Mouse (Mus musculus): ENCODE measurements around the gene Cox6b2. TPM values are rescaled to one million over a fixed set of nuclear protein-coding genes. Genes with fewer than 3 reads are reported as not detected.

Cox6b2 gene
- polyA plus RNA-seq, 1 experiment from 2014 or later, result 51.5 TPM

DNA sequence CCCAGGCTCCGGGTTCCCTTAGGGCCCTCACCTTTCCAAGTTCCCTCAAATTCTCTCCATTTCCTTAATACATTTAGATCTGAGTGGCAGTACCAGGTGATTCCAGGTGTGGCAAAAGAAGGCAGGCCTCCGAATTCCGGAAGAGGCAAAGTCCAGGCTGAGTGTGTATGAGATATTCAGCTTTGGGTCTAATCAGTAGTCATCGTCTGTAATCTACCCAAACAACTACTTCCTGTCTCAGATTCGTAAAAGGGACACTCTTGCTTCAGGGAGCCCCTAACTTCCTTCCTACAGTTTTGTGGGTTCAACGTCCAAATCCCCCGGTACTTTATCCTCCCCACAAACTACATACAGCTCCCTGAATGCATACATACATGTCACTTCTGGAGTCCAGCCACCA is 27.7 kb downstream of the Cox6b2 start, which contains the start of gene Tmem150b:
TSS of gene Tmem150b (minus strand) at position 81 of the 400 bp plus-strand sequence.
- DNase-seq (ENCODE audit: low spot score), result no peak
- Histone ChIP-seq H3K36me3 (no peaks in the 10 kb centered on the region), H3K27ac (no peak within 1 kb of the TSS), H3K4me1 (no peaks in the 10 kb centered on the region), H3K27me3 (ENCODE audit: low read depth, poor library complexity, severe bottlenecking) (no peaks in the 10 kb centered on the region), H3K9me3 (replicated peaks) (no peaks in the 10 kb centered on the region), H3K4me3 (0 out of 2 replicates have a peak within 1 kb of the TSS, but pooled peaks have one; percentile 38)
- WGBS, result 81% methylated on average over 7 of the region's 7 CpGs

DNA sequence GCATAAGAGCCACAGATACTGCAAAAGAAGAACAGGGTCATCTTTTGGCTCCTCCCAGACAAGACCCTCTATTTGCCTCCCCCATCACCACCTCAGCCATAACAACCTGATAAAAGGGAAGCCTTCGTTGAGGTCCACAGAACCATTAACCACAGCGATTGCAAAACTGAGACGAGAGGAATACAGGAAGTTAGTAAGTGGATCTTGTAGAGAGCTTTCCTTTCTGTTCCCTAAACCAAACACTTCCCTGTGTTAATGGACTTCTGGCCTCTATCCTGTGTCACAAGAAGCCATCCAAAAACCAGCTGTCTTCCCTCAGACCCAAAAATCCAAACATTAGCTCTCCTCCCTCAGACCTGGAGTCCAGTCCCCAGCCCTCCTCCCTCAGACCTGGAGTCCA is 28.5 kb downstream of the Cox6b2 start:
- Histone ChIP-seq H3K36me3 (no peaks in the 10 kb centered on the region), H3K9me3 (replicated peaks) (no peaks in the 10 kb centered on the region), H3K27me3 (ENCODE audit: low read depth, poor library complexity, severe bottlenecking) (no peaks in the 10 kb centered on the region), H3K4me3 (no peak overlapping the region), H3K4me1 (no peaks in the 10 kb centered on the region), H3K27ac (no peak overlapping the region)
- DNase-seq (ENCODE audit: low spot score), result no peak
- 73% methylated on average over 3 of the region's 3 CpGs for WGBS

DNA sequence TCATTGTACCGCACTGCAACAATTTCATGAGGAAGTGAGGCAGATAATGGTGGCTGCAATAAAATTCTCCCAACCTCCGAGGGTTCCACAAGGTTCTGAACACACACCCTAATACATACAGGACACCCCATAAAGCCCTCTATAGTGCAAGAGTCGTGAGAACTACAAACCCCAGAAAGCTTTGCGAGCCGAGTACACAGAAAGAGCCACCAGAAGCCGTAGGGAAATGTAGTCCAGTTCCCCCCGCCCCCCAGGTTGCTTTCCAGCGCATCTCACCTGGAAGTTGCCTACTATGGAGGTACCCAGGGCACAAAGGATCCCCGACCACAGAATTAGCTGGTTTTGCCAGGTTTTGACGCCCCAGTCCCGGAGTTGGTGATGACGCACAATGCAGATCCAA is 29.4 kb downstream of the Cox6b2 start:
- no peaks in the 10 kb centered on the region for H3K9me3 ChIP-seq (replicated peaks)
- H3K4me3 ChIP-seq, result peak overlapping the region; percentile 38
- H3K4me1 ChIP-seq, result no peaks in the 10 kb centered on the region
- no peaks in the 10 kb centered on the region for H3K27me3 ChIP-seq (ENCODE audit: low read depth, poor library complexity, severe bottlenecking)
- 40% methylated on average over 12 of the region's 12 CpGs for WGBS
- H3K36me3 ChIP-seq, result no peaks in the 10 kb centered on the region
- peak overlapping the region; percentile 8; the same call in 1 of the 2 replicates for H3K27ac ChIP-seq
- no peak for DNase-seq (ENCODE audit: low spot score)

DNA sequence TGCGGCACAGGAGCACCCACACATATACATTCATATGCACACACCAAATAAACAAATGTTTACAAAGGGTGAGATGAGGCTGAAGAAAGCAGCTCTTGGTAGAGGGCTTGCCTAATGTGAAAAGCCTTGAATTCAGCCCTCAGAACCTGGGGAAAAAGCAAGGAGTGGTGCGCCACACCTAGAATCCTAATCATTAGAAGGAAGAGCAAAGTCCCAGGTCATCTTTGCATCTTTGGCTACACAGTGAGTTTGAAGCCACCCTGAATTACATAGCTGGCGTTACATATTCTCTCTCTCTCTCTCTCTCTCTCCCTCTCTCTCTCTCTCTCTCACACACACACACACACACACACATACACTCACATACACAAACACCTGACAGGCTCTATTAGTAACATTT is 33.6 kb downstream of the Cox6b2 start:
- WGBS, result 96% methylated on average over 3 of the region's 3 CpGs

DNA sequence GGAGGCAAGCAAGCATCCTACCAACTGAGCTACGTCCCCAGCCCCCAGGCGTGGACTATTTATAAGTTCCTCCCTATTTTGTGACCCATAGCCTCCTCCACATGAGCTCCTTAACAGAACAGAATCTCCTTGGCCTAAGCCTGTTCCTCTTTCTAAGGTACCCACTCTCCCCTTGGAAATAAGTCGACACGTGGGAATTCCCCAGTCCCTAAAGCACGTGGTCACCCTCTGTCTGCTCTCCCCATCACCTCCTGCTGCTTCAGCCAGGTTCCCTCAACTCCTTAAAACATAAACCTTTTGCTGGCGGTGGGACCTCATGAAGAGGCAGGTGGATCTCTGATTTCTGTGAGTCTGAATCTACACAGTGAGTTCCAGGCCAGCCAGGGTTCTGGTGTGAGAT is 35.9 kb downstream of the Cox6b2 start:
- Histone ChIP-seq H3K9me3 (replicated peaks) (no peaks in the 10 kb centered on the region), H3K27me3 (ENCODE audit: low read depth, poor library complexity, severe bottlenecking) (no peaks in the 10 kb centered on the region), H3K36me3 (peaks cover 60% of the 10 kb centered on the region), H3K4me3 (no peak overlapping the region), H3K4me1 (no peaks in the 10 kb centered on the region), H3K27ac (no peak overlapping the region)
- no peak for DNase-seq (ENCODE audit: low spot score)
- WGBS, result 76% methylated on average over 6 of the region's 6 CpGs

More for the DNA sequence above, 33.6 kb downstream of the Cox6b2 start:
- Histone ChIP-seq H3K36me3 (peaks cover 37% of the 10 kb centered on the region), H3K27me3 (ENCODE audit: low read depth, poor library complexity, severe bottlenecking) (no peaks in the 10 kb centered on the region), H3K27ac (no peak overlapping the region), H3K4me1 (no peaks in the 10 kb centered on the region), H3K4me3 (no peak overlapping the region), H3K9me3 (replicated peaks) (no peaks in the 10 kb centered on the region)
- DNase-seq (ENCODE audit: low spot score), result no peak

DNA sequence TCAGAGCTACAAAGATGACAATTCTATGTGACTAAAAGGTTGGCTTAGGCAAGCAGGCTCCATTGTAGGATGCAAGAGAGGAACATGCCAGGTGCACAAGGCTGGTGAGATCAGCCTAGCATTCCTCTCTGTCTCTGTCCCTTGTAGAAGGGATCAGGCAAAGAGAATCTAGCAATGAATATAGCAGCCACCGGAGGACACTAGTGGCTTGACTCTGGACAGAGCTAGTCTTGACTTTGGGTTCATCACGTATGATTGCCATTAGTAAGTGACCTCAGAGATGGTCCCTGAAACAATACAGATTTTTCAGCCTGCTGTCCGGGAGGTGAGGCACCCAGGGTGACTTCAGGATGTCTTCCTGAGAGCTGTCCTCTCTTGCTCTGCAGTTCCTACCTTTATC is 40.3 kb downstream of the Cox6b2 start:
- no peaks in the 10 kb centered on the region for H3K27me3 ChIP-seq (ENCODE audit: low read depth, poor library complexity, severe bottlenecking)
- peaks cover 98% of the 10 kb centered on the region for H3K36me3 ChIP-seq
- H3K4me1 ChIP-seq, result no peaks in the 10 kb centered on the region
- 85% methylated on average over 3 of the region's 3 CpGs for WGBS
- no peak overlapping the region for H3K4me3 ChIP-seq
- DNase-seq (ENCODE audit: low spot score), result no peak
- H3K27ac ChIP-seq, result no peak overlapping the region
- H3K9me3 ChIP-seq (replicated peaks), result no peaks in the 10 kb centered on the region

DNA sequence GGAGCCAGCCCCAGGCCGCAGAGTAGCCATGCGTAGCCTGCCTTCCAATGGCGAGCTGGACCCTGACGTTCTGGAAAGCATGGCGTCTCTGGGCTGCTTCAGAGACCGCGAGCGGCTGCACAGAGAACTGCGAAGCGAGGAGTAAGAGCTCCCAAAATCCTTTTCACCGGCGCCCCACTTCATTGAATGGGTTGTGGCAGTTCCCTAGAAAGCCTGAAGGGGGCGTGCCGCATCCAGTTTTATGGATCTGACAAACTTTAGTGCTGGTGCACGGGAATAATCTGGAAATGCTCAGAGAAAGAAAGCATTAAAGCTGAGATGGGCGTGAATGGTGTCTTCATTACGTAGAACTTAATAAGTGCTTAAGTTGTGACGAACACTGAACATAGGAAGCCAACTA is 47.8 kb downstream of the Cox6b2 start:
- Histone ChIP-seq H3K27me3 (ENCODE audit: low read depth, poor library complexity, severe bottlenecking) (no peaks in the 10 kb centered on the region), H3K27ac (no peak overlapping the region), H3K4me3 (no peak overlapping the region), H3K4me1 (no peaks in the 10 kb centered on the region), H3K36me3 (peaks cover 97% of the 10 kb centered on the region), H3K9me3 (replicated peaks) (no peaks in the 10 kb centered on the region)
- peak; percentile 45 for DNase-seq (ENCODE audit: low spot score)
- WGBS, result 44% methylated on average over 18 of the region's 18 CpGs

DNA sequence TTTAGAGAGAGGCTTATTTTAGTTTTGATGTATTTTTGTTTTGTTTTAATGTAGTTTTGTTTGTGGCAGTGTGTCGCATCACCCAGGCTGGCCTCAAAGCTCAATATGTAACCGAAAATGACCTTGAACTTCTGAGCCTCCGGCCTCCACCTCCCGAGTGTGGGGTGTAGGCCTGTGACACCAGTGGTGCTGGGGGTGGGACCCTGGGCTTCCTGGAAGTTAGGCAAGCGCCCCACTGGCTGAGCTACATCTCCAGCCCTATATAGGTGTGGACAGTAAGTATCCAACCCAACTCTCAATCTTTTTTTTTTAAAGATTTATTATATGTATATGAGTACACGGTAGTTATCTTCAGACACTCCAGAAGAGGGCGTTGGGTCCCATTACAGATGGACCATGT is 49.7 kb downstream of the Cox6b2 start:
- H3K27me3 ChIP-seq (ENCODE audit: low read depth, poor library complexity, severe bottlenecking), result no peaks in the 10 kb centered on the region
- H3K27ac ChIP-seq, result no peak overlapping the region
- DNase-seq (ENCODE audit: low spot score), result no peak
- no peaks in the 10 kb centered on the region for H3K4me1 ChIP-seq
- H3K9me3 ChIP-seq (replicated peaks), result no peaks in the 10 kb centered on the region
- no peak overlapping the region for H3K4me3 ChIP-seq
- H3K36me3 ChIP-seq, result peaks cover 97% of the 10 kb centered on the region
- 94% methylated on average over 7 of the region's 7 CpGs for WGBS

DNA sequence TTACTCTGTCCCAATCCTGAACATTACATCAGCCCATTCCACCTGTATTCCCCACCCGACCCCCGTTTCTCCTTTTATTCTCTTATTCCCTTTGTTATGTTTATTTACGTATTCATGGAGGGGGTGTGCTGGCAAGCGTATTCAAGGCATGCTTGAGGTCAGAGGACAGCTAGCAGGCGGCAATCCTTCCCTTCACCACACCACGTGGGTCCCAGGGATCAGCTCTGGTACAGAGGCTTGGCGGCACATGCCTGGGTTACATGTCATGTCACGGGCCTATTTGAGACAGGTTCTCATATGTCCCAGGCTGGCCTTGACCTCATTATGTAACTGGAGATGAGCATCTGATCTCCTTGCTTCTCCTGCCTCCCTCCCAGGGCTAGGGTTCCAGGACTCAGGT is 50.6 kb downstream of the Cox6b2 start:
- 70% methylated on average over 8 of the region's 8 CpGs for WGBS

More for the DNA sequence above, 50.6 kb downstream of the Cox6b2 start:
- Histone ChIP-seq H3K9me3 (replicated peaks) (no peaks in the 10 kb centered on the region), H3K27me3 (ENCODE audit: low read depth, poor library complexity, severe bottlenecking) (no peaks in the 10 kb centered on the region), H3K4me3 (no peak overlapping the region), H3K27ac (no peak overlapping the region), H3K36me3 (peaks cover 96% of the 10 kb centered on the region), H3K4me1 (no peaks in the 10 kb centered on the region)
- DNase-seq (ENCODE audit: low spot score), result no peak

Other genes starting within 250 kb of the Cox6b2 start
- 4.1 and 15.3 TPM in 2 replicates for gene Tnnt1, start 236.7 kb downstream of the Cox6b2 start, polyA plus RNA-seq (2016; fragmentation: Nextera tagmentation; extraction: Ambion mirVana)
- 2.6 and 3.1 TPM in 2 replicates for gene Tnni3, start 228.9 kb downstream of the Cox6b2 start, polyA plus RNA-seq (2016; fragmentation: Nextera tagmentation; extraction: Ambion mirVana)
- 2.1 and 4.2 TPM in 2 replicates for gene Dnaaf3, start 220.6 kb downstream of the Cox6b2 start, polyA plus RNA-seq (2016; fragmentation: Nextera tagmentation; extraction: Ambion mirVana)
- gene Syt5, start 205.6 kb downstream of the Cox6b2 start, polyA plus RNA-seq (2016; fragmentation: Nextera tagmentation; extraction: Ambion mirVana), result 1.1 and 2.8 TPM in 2 replicates
- gene Ptprh, start 149.1 kb downstream of the Cox6b2 start, polyA plus RNA-seq (2016; fragmentation: Nextera tagmentation; extraction: Ambion mirVana), result not detected in 2 replicates
- 1.7 and 2.1 TPM in 2 replicates for gene Tmem86b, start 121.7 kb downstream of the Cox6b2 start, polyA plus RNA-seq (2016; fragmentation: Nextera tagmentation; extraction: Ambion mirVana)
- gene Ppp6r1, start 94.1 kb downstream of the Cox6b2 start, polyA plus RNA-seq (2016; fragmentation: Nextera tagmentation; extraction: Ambion mirVana), result 10.6 and 11.4 TPM in 2 replicates
- 123 and 130 TPM in 2 replicates for gene Hspbp1, start 68.0 kb downstream of the Cox6b2 start, polyA plus RNA-seq (2016; fragmentation: Nextera tagmentation; extraction: Ambion mirVana)
- gene Brsk1, start 62.5 kb downstream of the Cox6b2 start, polyA plus RNA-seq (2016; fragmentation: Nextera tagmentation; extraction: Ambion mirVana), result 1.3 TPM in 2 replicates
- 0.13 TPM in 1 of 2 replicates, not detected in the other for gene Tmem150b, start 27.8 kb downstream of the Cox6b2 start, polyA plus RNA-seq (2016; fragmentation: Nextera tagmentation; extraction: Ambion mirVana)
- 88.9 and 100 TPM in 2 replicates for gene Kmt5c, start 13.0 kb downstream of the Cox6b2 start, polyA plus RNA-seq (2016; fragmentation: Nextera tagmentation; extraction: Ambion mirVana)
- not detected in 2 replicates for gene Fam71e2, start 18.2 kb upstream of the Cox6b2 start, polyA plus RNA-seq (2016; fragmentation: Nextera tagmentation; extraction: Ambion mirVana)
- 0.09 TPM in 1 of 2 replicates, not detected in the other for gene Il11, start 29.8 kb upstream of the Cox6b2 start, polyA plus RNA-seq (2016; fragmentation: Nextera tagmentation; extraction: Ambion mirVana)
- not detected in 2 replicates for gene Tmem190, start 29.8 kb upstream of the Cox6b2 start, polyA plus RNA-seq (2016; fragmentation: Nextera tagmentation; extraction: Ambion mirVana)
- gene Tmem238, start 36.6 kb upstream of the Cox6b2 start, polyA plus RNA-seq (2016; fragmentation: Nextera tagmentation; extraction: Ambion mirVana), result 4.8 and 5.8 TPM in 2 replicates
- gene Rpl28, start 39.8 kb upstream of the Cox6b2 start, polyA plus RNA-seq (2016; fragmentation: Nextera tagmentation; extraction: Ambion mirVana), result 396 and 427 TPM in 2 replicates
- gene Ube2s, start 59.5 kb upstream of the Cox6b2 start, polyA plus RNA-seq (2016; fragmentation: Nextera tagmentation; extraction: Ambion mirVana), result 500 and 550 TPM in 2 replicates
- 0.16 and 0.18 TPM in 2 replicates for gene Shisa7, start 91.6 kb upstream of the Cox6b2 start, polyA plus RNA-seq (2016; fragmentation: Nextera tagmentation; extraction: Ambion mirVana)
- 2.6 and 3.1 TPM in 2 replicates for gene Isoc2b, start 117.2 kb upstream of the Cox6b2 start, polyA plus RNA-seq (2016; fragmentation: Nextera tagmentation; extraction: Ambion mirVana)
- gene Isoc2a, start 124.1 kb upstream of the Cox6b2 start, polyA plus RNA-seq (2016; fragmentation: Nextera tagmentation; extraction: Ambion mirVana), result 0.46 and 0.64 TPM in 2 replicates
- not detected in 2 replicates for gene Gm36210, start 153.4 kb upstream of the Cox6b2 start, polyA plus RNA-seq (2016; fragmentation: Nextera tagmentation; extraction: Ambion mirVana)
- gene Zfp628, start 162.1 kb upstream of the Cox6b2 start, polyA plus RNA-seq (2016; fragmentation: Nextera tagmentation; extraction: Ambion mirVana), result 4.2 and 5.1 TPM in 2 replicates
- 2.8 and 4.9 TPM in 2 replicates for gene Nat14, start 168.9 kb upstream of the Cox6b2 start, polyA plus RNA-seq (2016; fragmentation: Nextera tagmentation; extraction: Ambion mirVana)
- gene Ssc5d, start 172.7 kb upstream of the Cox6b2 start, polyA plus RNA-seq (2016; fragmentation: Nextera tagmentation; extraction: Ambion mirVana), result 0.95 and 2.0 TPM in 2 replicates
- 0.10 and 0.18 TPM in 2 replicates for gene Sbk2, start 211.3 kb upstream of the Cox6b2 start, polyA plus RNA-seq (2016; fragmentation: Nextera tagmentation; extraction: Ambion mirVana)
- not detected in 2 replicates for gene Sbk3, start 218.1 kb upstream of the Cox6b2 start, polyA plus RNA-seq (2016; fragmentation: Nextera tagmentation; extraction: Ambion mirVana)
- gene Zfp579, start 243.1 kb upstream of the Cox6b2 start, polyA plus RNA-seq (2016; fragmentation: Nextera tagmentation; extraction: Ambion mirVana), result 21.9 and 28.3 TPM in 2 replicates